Mouse (Mus musculus) forebrain, embryonic 10.5 days (tissue): Measurements from ENCODE around the gene Srxn1. TPM values are rescaled to one million over a fixed set of nuclear protein-coding genes. Genes with fewer than 3 reads are reported as not detected.
A peak's percentile ranks its signal among the peaks of the same experiment; 100 is the strongest.

Experiments
- DNase-seq: peaks from one replicate; pipeline ENCODE4 v3.0.0-alpha.2; 2017; ENCODE audit warnings: low spot score; ENCODE audit errors: extremely low spot score
- H3K27ac ChIP-seq: fragments of 300-500 bp; sonication (generic); 2 replicates; pipeline ENCODE4 v1.5.1; 2016; ENCODE audit warnings: mild to moderate bottlenecking
- H3K27me3 ChIP-seq: fragments of 300-500 bp; sonication (generic); 2 replicates; pipeline ENCODE4 v1.6.1; 2016; ENCODE audit warnings: mild to moderate bottlenecking; ENCODE audit not compliant: poor library complexity, severe bottlenecking
- H3K36me3 ChIP-seq: fragments of 300-500 bp; sonication (generic); replicated peaks from 2 replicates; pipeline ENCODE4 v1.6.1; 2016; ENCODE audit warnings: mild to moderate bottlenecking, moderate library complexity
- H3K4me1 ChIP-seq: fragments of 300-500 bp; sonication (generic); 2 replicates; pipeline ENCODE4 v1.6.1; 2016
- H3K4me3 ChIP-seq: fragments of 300-500 bp; sonication (generic); 2 replicates; pipeline ENCODE4 v1.5.1; 2016; ENCODE audit warnings: mild to moderate bottlenecking, moderate library complexity
- H3K9me3 ChIP-seq: fragments of 300-500 bp; sonication (generic); 2 replicates; pipeline ENCODE4 v1.6.1; 2016; ENCODE audit warnings: mild to moderate bottlenecking, moderate library complexity
- WGBS: fragments of 180-500 bp; shearing (Covaris S2); methylation state at CpG from one replicate; pipeline ENCODE4 v1.1.7; 2016; 5-methylcytosine and 5-hydroxymethylcytosine counted together
- polyA plus RNA-seq: library from polyadenylated mRNA; unstranded; fragments of >200 nt; fragmentation: Nextera tagmentation; extraction: Ambion mirVana; gene quantifications from 2 replicates; pipeline ENCODE4 v1.2.1, GENCODE M21; 2016

Gene Srxn1
- polyA plus RNA-seq, 1 experiment from 2014 or later: 14.9 TPM

GRCm38 (mm10) chr2:152155414-152156208 lies 50.3 kb downstream of the Srxn1 start:
- WGBS: 61% methylated on average over 7 of the region's 7 CpGs
- no peak for DNase-seq
- H3K9me3 ChIP-seq: no peaks in the 10 kb centered on the region
- peak overlapping the region; percentile 69 for H3K27ac ChIP-seq
- H3K4me1 ChIP-seq: peaks cover 17% of the 10 kb centered on the region
- H3K4me3 ChIP-seq: no peak overlapping the region
- H3K27me3 ChIP-seq: no peaks in the 10 kb centered on the region
- no peaks in the 10 kb centered on the region for H3K36me3 ChIP-seq

DNA sequence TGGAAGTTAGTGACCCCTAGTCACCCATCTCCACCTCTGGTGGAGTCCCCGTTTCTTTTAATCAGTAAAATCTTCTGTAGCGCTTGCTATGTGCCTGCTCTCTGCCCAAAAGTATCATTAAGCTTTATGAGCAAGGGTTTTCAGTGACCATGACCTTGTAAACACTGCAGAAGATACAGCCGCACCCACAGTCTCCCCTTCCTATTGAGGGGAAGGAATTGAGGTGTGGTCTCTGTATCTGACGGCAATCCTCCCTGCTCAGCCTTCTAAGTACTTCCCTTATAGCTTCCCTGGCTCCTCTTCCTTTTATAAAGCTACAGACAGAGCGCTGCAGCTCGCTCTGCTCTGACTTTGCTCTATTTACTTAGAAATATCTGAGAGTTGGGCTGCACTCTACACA lies 51.2 kb downstream of the Srxn1 start:
- no peak overlapping the region for H3K4me3 ChIP-seq
- no peak for DNase-seq
- no peak overlapping the region for H3K27ac ChIP-seq
- H3K27me3 ChIP-seq: no peaks in the 10 kb centered on the region
- H3K36me3 ChIP-seq: no peaks in the 10 kb centered on the region
- H3K4me1 ChIP-seq: peaks cover 17% of the 10 kb centered on the region
- no peaks in the 10 kb centered on the region for H3K9me3 ChIP-seq
- 86% methylated on average over 6 of the region's 6 CpGs for WGBS

GRCm38 (mm10) chr2:152159487-152159886 lies 54.2 kb downstream of the Srxn1 start:
- Histone ChIP-seq H3K27ac (no peak overlapping the region), H3K4me3 (no peak overlapping the region), H3K36me3 (no peaks in the 10 kb centered on the region), H3K27me3 (no peaks in the 10 kb centered on the region), H3K9me3 (no peaks in the 10 kb centered on the region), H3K4me1 (peaks cover 12% of the 10 kb centered on the region)
- 95% methylated on average over 1 of the region's 1 CpGs for WGBS
- DNase-seq: no peak

Other genes with a start within 250 kb of the Srxn1 start
- 0.06 and 0.17 TPM in 2 replicates for gene Angpt4, start 194.3 kb upstream of the Srxn1 start, polyA plus RNA-seq
- gene Fam110a, start 125.3 kb upstream of the Srxn1 start, polyA plus RNA-seq: 60.3 and 70.4 TPM in 2 replicates
- gene Slc52a3, start 109.0 kb upstream of the Srxn1 start, polyA plus RNA-seq: 0.69 and 0.79 TPM in 2 replicates
- gene Scrt2, start 24.0 kb upstream of the Srxn1 start, polyA plus RNA-seq: 1.1 and 2.4 TPM in 2 replicates
- 4.0 and 4.1 TPM in 2 replicates for gene Tcf15, start 38.0 kb downstream of the Srxn1 start, polyA plus RNA-seq
- gene Csnk2a1, start 121.3 kb downstream of the Srxn1 start, polyA plus RNA-seq: 77.6 and 91.0 TPM in 2 replicates
- gene Tbc1d20, start 188.3 kb downstream of the Srxn1 start, polyA plus RNA-seq: 28.4 and 28.6 TPM in 2 replicates
- 98.1 and 98.2 TPM in 2 replicates for gene Rbck1, start 227.1 kb downstream of the Srxn1 start, polyA plus RNA-seq
- 2.3 and 3.1 TPM in 2 replicates for gene Trib3, start 238.5 kb downstream of the Srxn1 start, polyA plus RNA-seq